Mouse (Mus musculus) layer of hippocampus, adult 2 months (tissue): ENCODE data around the gene Celf5. TPM values are rescaled to one million over a fixed set of nuclear protein-coding genes. Genes with fewer than 3 reads are reported as not detected.

Experiments used
- DNase-seq, 2 experiments: peaks; one replicate each; pipeline ENCODE4 v3.0.0; 2022; ENCODE audit warnings: low spot score in 2 of 2
- H3K27ac ChIP-seq: fragments of 200-600 bp; 2 replicates; pipeline ENCODE4 v1.8.1; 2022
- H3K4me3 ChIP-seq: fragments of 200-600 bp; 2 replicates; pipeline ENCODE4 v1.8.1; 2022; ENCODE audit warnings: mild to moderate bottlenecking
- CTCF ChIP-seq: fragments of 200-600 bp; conservative IDR thresholded peaks from 2 replicates; pipeline ENCODE4 v1.8.1; 2022; ENCODE audit warnings: antibody characterized with exemption, mild to moderate bottlenecking, moderate library complexity
- long read RNA-seq, 2 experiments: library from polyadenylated mRNA; stranded (forward); transcript quantifications; one replicate each; pipeline ENCODE4 v2.0.0; 2021; ENCODE audit warnings: borderline mapping rate in 2 of 2
- total RNA-seq, 2 experiments: library from RNA; stranded (reverse); gene quantifications; 2 replicates each; pipeline ENCODE4 v1.2.3; 2021

Celf5 gene
- total RNA-seq, result 100 to 1,000 TPM; 286 to 287 TPM
- long read RNA-seq, experiment 1, partial matches to known transcripts, result 0 of 22 reads
- long read RNA-seq, experiment 1, other reads (novel, unspliced or antisense), result 22 of 22 reads
- long read RNA-seq, experiment 2, partial matches to known transcripts, result 0 of 22 reads
- long read RNA-seq, experiment 2, other reads (novel, unspliced or antisense), result 22 of 22 reads

GRCm38 (mm10) chr10:81482533-81482889 lies at the start of gene Celf5:
Gene Celf5, minus strand, starts transcription at chr10:81482709.
- Histone ChIP-seq H3K4me3 (peak within 1 kb of the TSS; percentile 77), H3K27ac (peak within 1 kb of the TSS; percentile 99)
- peak in 1 of 2 experiments; percentile 78 for DNase-seq
- peak; percentile 82 for TF ChIP-seq CTCF

DNA sequence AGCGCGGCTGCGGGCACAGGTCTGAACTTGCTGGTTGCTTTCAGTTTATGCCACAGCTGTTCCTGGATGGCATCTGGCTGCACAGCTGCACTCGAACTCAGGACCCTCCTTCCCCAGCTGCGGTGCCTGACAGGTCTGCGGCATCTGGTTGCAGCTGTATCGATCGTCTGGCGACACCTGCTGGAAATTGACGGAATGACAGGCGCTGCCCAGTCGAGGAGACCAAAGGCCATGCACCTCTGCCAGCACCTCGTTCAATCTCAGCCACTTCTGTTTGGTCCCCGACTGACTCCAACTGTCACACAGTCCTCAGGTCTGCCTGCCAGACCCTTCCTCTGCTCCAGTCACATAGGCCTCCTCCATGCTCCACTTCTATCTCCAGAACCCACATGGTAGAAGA lies 44.3 kb upstream of the Celf5 start:
- peak; percentile 98 for TF ChIP-seq CTCF
- Histone ChIP-seq H3K27ac (no peak overlapping the region), H3K4me3 (no peak overlapping the region)
- DNase-seq, result peak; percentile 42 to 75

DNA sequence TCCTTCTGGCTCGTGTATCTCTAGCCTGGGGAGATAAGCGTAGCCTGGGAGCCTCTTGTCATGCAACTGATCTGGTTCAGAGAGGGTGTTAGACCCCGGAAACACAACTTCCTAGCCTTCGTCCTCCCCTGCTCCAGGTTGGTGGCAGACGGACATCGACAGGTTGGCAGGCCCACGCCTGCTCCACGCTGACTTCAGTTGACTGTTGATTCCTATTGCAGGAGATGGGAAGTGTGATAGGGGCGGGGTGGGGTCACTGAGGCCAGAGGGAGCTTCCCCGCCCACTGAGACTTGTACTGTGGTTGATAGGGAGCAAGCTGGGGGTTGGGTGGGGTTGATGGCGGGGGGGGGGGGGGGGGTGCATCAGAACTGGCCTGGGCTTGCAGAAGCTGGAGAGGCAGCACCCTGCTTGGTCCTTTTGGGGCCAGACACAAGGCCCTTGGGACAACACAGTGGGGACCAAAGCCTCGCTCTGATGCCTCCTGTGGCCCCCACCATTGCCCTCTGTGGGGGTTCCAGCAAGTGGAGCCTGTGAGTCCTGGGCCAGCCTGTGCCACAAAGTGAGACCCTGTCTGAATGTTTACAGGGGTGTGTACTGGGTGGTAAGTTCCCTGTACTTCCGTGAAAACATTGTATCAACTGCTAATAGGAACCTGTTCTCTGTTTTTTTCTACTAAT lies 42.6 kb upstream of the Celf5 start:
- TF ChIP-seq CTCF, result no peak
- no peak overlapping the region for H3K4me3 ChIP-seq
- H3K27ac ChIP-seq, result peak overlapping the region; percentile 48
- DNase-seq, result no peak

- Histone ChIP-seq H3K27ac (peak within 1 kb of the TSS; percentile 52), H3K4me3 (peak within 1 kb of the TSS; percentile 8; the same call in 1 of the 2 replicates)
- TF ChIP-seq CTCF, result peak; percentile 19; the same call in 1 of the 2 replicates
- no peak for DNase-seq
These were observed 41.6 kb upstream of the Celf5 start, which contains the start of gene Gna15 for GRCm38 (mm10) chr10:81524051-81524605. Gene Gna15, minus strand, starts transcription at chr10:81524225.

GRCm38 (mm10) chr10:81523570-81523969 lies 41.1 kb upstream of the Celf5 start:
- H3K27ac ChIP-seq, result peak overlapping the region; percentile 52
- DNase-seq, result no peak
- TF ChIP-seq CTCF, result no peak
- peak overlapping the region; percentile 8; the same call in 1 of the 2 replicates for H3K4me3 ChIP-seq

GRCm38 (mm10) chr10:81523142-81523541 lies 40.6 kb upstream of the Celf5 start:
- Histone ChIP-seq H3K27ac (peak overlapping the region; percentile 52; the same call in 1 of the 2 replicates), H3K4me3 (no peak overlapping the region; the same call in 1 of the 2 replicates)
- no peak for DNase-seq
- TF ChIP-seq CTCF, result no peak

- no peak for DNase-seq
- H3K4me3 ChIP-seq, result no peak overlapping the region
- H3K27ac ChIP-seq, result peak overlapping the region; percentile 53; the same call in 1 of the 2 replicates
- TF ChIP-seq CTCF, result no peak
These were observed 37.5 kb upstream of the Celf5 start for GRCm38 (mm10) chr10:81519978-81520365.

GRCm38 (mm10) chr10:81519227-81519977 lies 36.9 kb upstream of the Celf5 start:
- H3K4me3 ChIP-seq, result no peak overlapping the region
- peak overlapping the region; percentile 53; the same call in 1 of the 2 replicates for H3K27ac ChIP-seq
- no peak for TF ChIP-seq CTCF
- no peak for DNase-seq

- TF ChIP-seq CTCF, result peak; percentile 93
- Histone ChIP-seq H3K4me3 (no peak overlapping the region), H3K27ac (no peak overlapping the region)
- peak; percentile 48 to 69 for DNase-seq
These were observed 36.0 kb upstream of the Celf5 start for GRCm38 (mm10) chr10:81518546-81518945.

DNA sequence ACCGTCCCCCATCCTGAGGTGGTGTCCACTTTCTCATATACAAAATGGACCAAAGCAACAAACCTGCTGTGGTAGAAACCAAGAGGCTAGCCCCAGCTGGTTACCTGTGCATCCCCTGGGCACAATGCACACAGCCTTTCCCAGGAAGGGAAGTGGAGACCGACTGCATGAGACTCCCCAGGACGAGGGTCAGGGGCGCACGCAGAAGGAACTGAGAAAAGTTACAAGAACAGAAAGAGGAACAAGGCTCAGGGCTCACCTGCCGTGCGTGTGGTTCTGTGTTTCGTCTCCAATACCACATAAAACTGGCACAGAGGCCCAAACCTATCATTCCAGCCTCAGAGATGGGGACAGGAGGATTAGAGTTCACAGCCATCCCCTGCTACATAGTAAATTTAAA lies 34.7 kb upstream of the Celf5 start:
- Histone ChIP-seq H3K4me3 (no peak overlapping the region), H3K27ac (no peak overlapping the region)
- no peak for TF ChIP-seq CTCF
- no peak for DNase-seq

DNA sequence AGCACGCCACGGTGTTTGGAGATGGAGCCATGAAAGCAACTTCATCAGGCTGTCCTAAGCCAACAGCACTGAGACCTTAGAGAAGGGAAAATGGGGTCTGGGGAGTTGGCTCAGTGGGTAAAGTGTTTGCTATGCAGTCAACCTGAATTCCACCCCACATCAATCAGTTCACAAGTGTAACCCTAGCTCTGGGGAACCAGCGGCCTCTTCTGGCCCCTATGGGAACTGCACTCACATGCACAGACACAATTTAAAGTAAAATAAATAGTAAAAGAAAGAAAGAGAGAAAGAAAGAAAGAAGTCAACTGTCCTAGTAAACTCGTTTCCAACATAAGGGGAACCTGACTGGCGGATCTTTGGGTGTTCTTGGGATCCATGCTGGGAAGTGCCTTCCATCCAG lies 31.3 kb upstream of the Celf5 start:
- peak; percentile 44 for TF ChIP-seq CTCF
- no peak for DNase-seq
- H3K27ac ChIP-seq, result no peak overlapping the region
- no peak overlapping the region for H3K4me3 ChIP-seq

DNA sequence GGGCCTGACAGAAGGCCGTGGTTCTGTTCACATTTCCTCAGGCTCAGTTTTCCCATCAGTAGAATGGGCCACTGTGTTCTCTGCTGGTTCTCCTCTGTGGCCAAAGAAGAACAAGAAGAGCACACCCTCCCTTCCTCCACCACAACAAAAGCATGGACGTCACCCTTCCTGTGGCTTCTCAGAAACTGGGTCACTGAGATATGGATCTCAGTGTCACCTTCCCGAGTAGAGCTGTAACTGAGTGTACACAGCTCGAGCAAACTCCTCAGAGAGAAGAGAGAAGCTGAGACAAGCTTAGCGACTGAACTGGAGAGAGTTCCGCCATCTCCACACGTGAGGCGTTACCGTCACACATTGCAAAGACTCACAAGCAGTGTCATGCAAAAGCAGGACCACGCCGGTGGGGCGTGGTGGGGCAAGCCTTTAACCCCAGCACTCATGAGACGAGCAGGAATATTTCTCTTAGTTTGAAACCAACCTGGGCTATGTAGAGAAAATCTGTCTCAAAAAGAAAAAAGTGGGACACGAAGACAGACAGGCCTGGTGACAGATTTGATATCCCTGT lies 27.8 kb upstream of the Celf5 start:
- no peak overlapping the region for H3K4me3 ChIP-seq
- TF ChIP-seq CTCF, result no peak
- DNase-seq, result no peak
- H3K27ac ChIP-seq, result no peak overlapping the region
